Mouse (Mus musculus) heart, embryonic 16.5 days (tissue): Measurements from ENCODE around the gene 1700109H08Rik. TPM values are rescaled to one million over a fixed set of nuclear protein-coding genes. Genes with fewer than 3 reads are reported as not detected.
"Not testable (repeated sequence)": the region's sequence is repeated elsewhere in the genome, so short reads cannot be mapped to it uniquely, and the experiment has no call there.

Experiments
- ATAC-seq: fragments of 200-750 bp; cut with Nextera tagmentation; replicated peaks from 2 replicates; pipeline ENCODE4 v1.8.0; 2017; ENCODE audit warnings: moderate number of reproducible peaks; ENCODE audit not compliant: insufficient read depth, low FRiP score; ENCODE audit errors: extremely low read depth
- H3K27ac ChIP-seq: fragments of 300-500 bp; sonication (generic); 2 replicates; pipeline ENCODE4 v1.5.1; 2014; ENCODE audit warnings: mild to moderate bottlenecking, low read length, control low read depth, moderate library complexity
- H3K27me3 ChIP-seq: fragments of 300-500 bp; sonication (generic); 2 replicates; pipeline ENCODE4 v1.6.1; 2014; ENCODE audit warnings: low read length, mixed read lengths; ENCODE audit not compliant: control insufficient read depth, insufficient read depth
- H3K36me3 ChIP-seq: fragments of 300-500 bp; sonication (generic); 2 replicates; pipeline ENCODE4 v1.6.1; 2014; ENCODE audit not compliant: control insufficient read depth, insufficient read depth
- H3K4me1 ChIP-seq: fragments of 300-500 bp; sonication (generic); 2 replicates; pipeline ENCODE4 v1.6.1; 2014; ENCODE audit warnings: low read length, mixed read lengths; ENCODE audit not compliant: control insufficient read depth, insufficient read depth
- H3K4me2 ChIP-seq: fragments of 300-500 bp; sonication (generic); 2 replicates; pipeline ENCODE4 v1.6.1; 2014; ENCODE audit warnings: low read depth, mild to moderate bottlenecking, control low read depth, low read length
- H3K4me3 ChIP-seq: fragments of 300-500 bp; sonication (generic); 2 replicates; pipeline ENCODE4 v1.5.1; 2014; ENCODE audit warnings: mild to moderate bottlenecking, control low read depth, low read length
- H3K9ac ChIP-seq: fragments of 300-500 bp; sonication (generic); 2 replicates; pipeline ENCODE4 v1.6.1; 2014; ENCODE audit warnings: low read length, control low read depth
- H3K9me3 ChIP-seq: fragments of 300-500 bp; sonication (generic); replicated peaks from 2 replicates; pipeline ENCODE4 v1.6.1; 2016; ENCODE audit warnings: low read length; ENCODE audit not compliant: control insufficient read depth
- WGBS: fragments of 180-500 bp; shearing (Covaris S2); extraction: QIAGEN DNeasy Blood & Tissue Kit; methylation state at CpG from one replicate; pipeline ENCODE4 v1.1.7; 2014; 5-methylcytosine and 5-hydroxymethylcytosine counted together
- polyA plus RNA-seq: library from polyadenylated mRNA; unstranded; fragments of >200 nt; fragmentation: Nextera tagmentation; extraction: Ambion mirVana; gene quantifications from 2 replicates; pipeline ENCODE4 v1.2.1, GENCODE M21; 2015

The 1700109H08Rik gene
- polyA plus RNA-seq, 1 experiment from 2014 or later: 2.3 TPM

- Histone ChIP-seq H3K4me1 (peaks cover 16% of the 10 kb centered on the region), H3K27me3 (no peaks in the 10 kb centered on the region), H3K9ac (peak within 1 kb of the TSS; percentile 81), H3K9me3 (no peaks in the 10 kb centered on the region), H3K4me3 (peak within 1 kb of the TSS; percentile 98), H3K27ac (peak within 1 kb of the TSS; percentile 73), H3K36me3 (peaks cover 6% of the 10 kb centered on the region), H3K4me2 (peak within 1 kb of the TSS; percentile 92)
- WGBS: under 1% methylated on average over 50 of the region's 50 CpGs
- ATAC-seq: peak; percentile 98
Observed at GRCm38 (mm10) chr5:3595693-3596398, 24.5 kb downstream of the 1700109H08Rik start, which contains the start of gene Pex1. Gene Pex1 (plus strand): TSS chr5:3596066.

DNA sequence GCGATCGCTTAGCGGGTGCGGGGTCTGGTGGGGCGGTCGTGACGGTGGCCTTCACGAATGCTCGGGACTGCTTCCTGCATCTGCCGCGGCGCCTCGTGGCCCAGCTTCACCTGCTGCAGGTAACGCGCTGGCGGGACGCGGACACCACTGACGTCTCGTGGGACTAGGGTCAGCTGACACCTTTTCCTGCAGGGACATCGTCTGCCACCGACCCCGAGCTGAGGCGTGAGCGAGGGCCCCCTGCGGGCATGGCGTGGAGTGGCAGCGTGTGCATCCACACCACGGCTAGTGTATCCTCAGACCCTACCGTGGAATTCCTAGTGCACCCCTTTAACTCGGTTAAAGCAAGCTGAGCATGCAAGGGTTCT is 25.0 kb downstream of the 1700109H08Rik start, which contains the start of gene Rbm48:
Gene Rbm48, minus strand, starts transcription at position 187 of the 368 bp plus-strand sequence.
- peak within 1 kb of the TSS; percentile 98 for H3K4me3 ChIP-seq
- peaks cover 2% of the 10 kb centered on the region; the same call in 1 of the 2 replicates for H3K36me3 ChIP-seq
- H3K4me1 ChIP-seq: peaks cover 16% of the 10 kb centered on the region
- peak within 1 kb of the TSS; percentile 92 for H3K4me2 ChIP-seq
- peak within 1 kb of the TSS; percentile 81 for H3K9ac ChIP-seq
- H3K27me3 ChIP-seq: no peaks in the 10 kb centered on the region
- H3K27ac ChIP-seq: peak within 1 kb of the TSS; percentile 73
- no peaks in the 10 kb centered on the region for H3K9me3 ChIP-seq
- under 1% methylated on average over 31 of the region's 31 CpGs for WGBS
- peak; percentile 79 for ATAC-seq

GRCm38 (mm10) chr5:3597171-3597570 is 25.8 kb downstream of the 1700109H08Rik start:
- H3K4me1 ChIP-seq: peaks cover 16% of the 10 kb centered on the region
- no peak overlapping the region for H3K27ac ChIP-seq
- H3K4me2 ChIP-seq: peak overlapping the region; percentile 92
- H3K9me3 ChIP-seq: no peaks in the 10 kb centered on the region
- ATAC-seq: no peak
- H3K9ac ChIP-seq: no peak overlapping the region
- H3K27me3 ChIP-seq: no peaks in the 10 kb centered on the region
- H3K36me3 ChIP-seq: no peaks in the 10 kb centered on the region
- peak overlapping the region; percentile 98 for H3K4me3 ChIP-seq

DNA sequence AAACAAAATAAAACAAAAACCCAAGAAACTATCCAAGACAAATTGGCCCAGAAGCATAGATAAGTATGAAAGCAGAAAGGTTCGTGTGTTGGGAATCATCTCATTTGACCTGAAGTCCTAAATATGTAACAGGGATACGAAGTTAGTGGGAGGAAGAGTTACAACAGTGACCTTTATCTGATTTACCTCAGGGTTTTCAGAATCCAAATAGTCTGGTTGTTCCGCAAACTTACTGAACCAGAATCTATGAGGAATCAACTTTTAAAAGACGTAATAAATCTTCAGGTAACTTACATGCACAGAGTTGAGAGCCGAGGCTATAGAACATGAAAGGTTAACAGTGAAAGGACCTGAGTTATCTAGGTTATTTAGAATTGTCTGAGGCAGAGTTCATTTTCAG is 27.4 kb downstream of the 1700109H08Rik start:
- Histone ChIP-seq H3K4me2 (no peak overlapping the region), H3K36me3 (peaks cover 1% of the 10 kb centered on the region; the same call in 1 of the 2 replicates), H3K27me3 (no peaks in the 10 kb centered on the region), H3K9me3 (no peaks in the 10 kb centered on the region), H3K27ac (no peak overlapping the region), H3K4me1 (peaks cover 16% of the 10 kb centered on the region), H3K9ac (no peak overlapping the region), H3K4me3 (no peak overlapping the region)
- ATAC-seq: no peak
- 87% methylated on average over 5 of the region's 5 CpGs for WGBS

DNA sequence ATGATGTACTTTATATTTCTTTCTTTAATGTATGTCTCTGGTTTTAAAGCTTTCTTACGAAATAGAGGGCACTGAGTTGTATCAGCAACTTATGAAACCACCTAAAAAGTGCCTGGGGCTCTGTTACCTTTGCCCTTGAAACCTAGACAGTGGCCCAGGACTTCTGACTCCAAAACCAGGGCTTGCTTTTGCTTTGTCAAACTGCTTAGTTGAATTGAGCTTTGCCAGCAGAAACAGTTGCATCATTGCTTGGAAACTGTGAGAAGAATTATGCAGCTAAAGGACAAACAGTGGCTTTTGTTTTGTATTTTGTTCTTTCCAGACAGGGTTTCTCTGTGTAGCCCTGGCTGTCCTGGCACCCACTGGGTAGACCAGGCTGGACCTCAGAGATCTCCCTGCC is 28.9 kb downstream of the 1700109H08Rik start:
- no peak for ATAC-seq
- WGBS: 66% methylated on average over 1 of the region's 1 CpGs
- Histone ChIP-seq H3K9ac (no peak overlapping the region), H3K27me3 (no peaks in the 10 kb centered on the region), H3K9me3 (no peaks in the 10 kb centered on the region), H3K4me1 (peaks cover 9% of the 10 kb centered on the region), H3K36me3 (peaks cover 5% of the 10 kb centered on the region), H3K4me3 (no peak overlapping the region), H3K4me2 (no peak overlapping the region), H3K27ac (no peak overlapping the region)

DNA sequence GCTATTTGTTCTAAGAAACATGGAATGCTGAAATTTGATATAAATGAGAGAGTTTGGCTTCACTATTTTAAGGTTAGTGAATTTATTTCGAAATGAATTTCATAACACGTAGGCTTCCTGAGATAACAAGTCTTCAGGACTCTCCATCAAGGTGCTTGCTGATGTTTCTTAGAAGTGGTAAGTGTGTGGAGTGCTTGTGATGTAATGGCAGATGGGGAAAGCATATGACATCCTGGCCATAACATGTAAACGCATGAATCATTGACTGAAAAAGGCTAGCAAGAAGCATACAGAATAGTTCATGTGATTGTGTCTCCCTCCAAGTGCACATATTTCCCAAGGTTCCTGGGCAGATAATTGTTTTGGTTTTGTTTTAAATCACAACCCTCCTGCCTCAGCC is 29.4 kb downstream of the 1700109H08Rik start:
- no peaks in the 10 kb centered on the region for H3K27me3 ChIP-seq
- no peak overlapping the region for H3K9ac ChIP-seq
- H3K4me3 ChIP-seq: no peak overlapping the region
- peaks cover 7% of the 10 kb centered on the region for H3K4me1 ChIP-seq
- peaks cover 10% of the 10 kb centered on the region for H3K36me3 ChIP-seq
- no peak for ATAC-seq
- no peaks in the 10 kb centered on the region for H3K9me3 ChIP-seq
- H3K4me2 ChIP-seq: no peak overlapping the region
- 80% methylated on average over 3 of the region's 3 CpGs for WGBS
- no peak overlapping the region for H3K27ac ChIP-seq

DNA sequence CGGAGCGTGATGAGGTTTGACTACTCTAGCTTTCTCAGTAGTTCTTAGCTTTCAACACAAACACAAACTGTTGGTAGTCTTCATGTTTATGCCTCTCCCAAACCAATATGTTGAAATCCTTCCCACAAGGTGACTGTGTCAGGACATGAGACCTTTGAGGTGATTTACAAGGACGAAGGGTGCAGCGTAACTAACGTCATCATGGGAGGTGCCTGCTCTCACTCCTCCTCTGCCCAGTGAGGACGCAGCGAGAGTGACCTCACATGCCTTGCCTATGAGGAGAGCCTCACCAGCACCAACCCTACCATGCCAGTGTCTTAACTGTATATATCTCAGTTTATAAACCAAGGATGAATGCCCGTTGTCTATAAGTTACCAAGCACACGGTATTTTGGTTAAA is 35.7 kb downstream of the 1700109H08Rik start:
- ATAC-seq: no peak
- H3K36me3 ChIP-seq: peaks cover 30% of the 10 kb centered on the region
- 93% methylated on average over 9 of the region's 9 CpGs for WGBS
- H3K9ac ChIP-seq: no peak overlapping the region
- H3K4me2 ChIP-seq: no peak overlapping the region
- no peaks in the 10 kb centered on the region for H3K4me1 ChIP-seq
- H3K27me3 ChIP-seq: no peaks in the 10 kb centered on the region
- no peak overlapping the region for H3K4me3 ChIP-seq
- no peak overlapping the region for H3K27ac ChIP-seq
- H3K9me3 ChIP-seq: no peaks in the 10 kb centered on the region

GRCm38 (mm10) chr5:3609241-3609640 is 37.9 kb downstream of the 1700109H08Rik start:
- ATAC-seq: no peak
- Histone ChIP-seq H3K36me3 (peaks cover 28% of the 10 kb centered on the region), H3K4me1 (no peaks in the 10 kb centered on the region), H3K9me3 (no peaks in the 10 kb centered on the region), H3K4me2 (no peak overlapping the region), H3K27ac (no peak overlapping the region), H3K27me3 (no peaks in the 10 kb centered on the region), H3K9ac (no peak overlapping the region), H3K4me3 (no peak overlapping the region)
- WGBS: 93% methylated on average over 7 of the region's 7 CpGs

- H3K4me3 ChIP-seq, H3K4me2 ChIP-seq, H3K9me3 ChIP-seq, H3K27me3 ChIP-seq, H3K9ac ChIP-seq, H3K27ac ChIP-seq, H3K4me1 ChIP-seq, ATAC-seq: not testable (repeated sequence)
- 90% methylated on average over 2 of the region's 2 CpGs for whole genome bisulfite sequencing
- peaks cover 22% of the 10 kb centered on the region for H3K36me3 ChIP-seq
Observed at GRCm38 (mm10) chr5:3611835-3612234, 40.5 kb downstream of the 1700109H08Rik start.
